Mouse (Mus musculus): ENCODE data around the gene Dnah5. TPM values are rescaled to one million over a fixed set of nuclear protein-coding genes. Genes with fewer than 3 reads are reported as not detected.

The Dnah5 gene
- polyA plus RNA-seq (2016; fragmentation: Nextera tagmentation; extraction: Ambion mirVana), result 0.02 and 0.04 TPM in 2 replicates

GRCm38 (mm10) chr15:28203111-28204075 lies at the start of gene Dnah5:
TSS of gene Dnah5 (plus strand) at chr15:28203752.
- no peaks in the 10 kb centered on the region for H3K4me1 ChIP-seq

GRCm38 (mm10) chr15:28154822-28155501 lies 48.6 kb upstream of the Dnah5 start:
- H3K4me3 ChIP-seq, result peak overlapping the region; percentile 54
- no peaks in the 10 kb centered on the region for H3K36me3 ChIP-seq (replicated peaks)
- H3K27me3 ChIP-seq (replicated peaks; ENCODE audit: low read depth, poor library complexity, severe bottlenecking), result peaks cover 31% of the 10 kb centered on the region
- H3K4me1 ChIP-seq, result peaks cover 26% of the 10 kb centered on the region
- WGBS, result 5% methylated on average over 27 of the region's 27 CpGs
- H3K27ac ChIP-seq (replicated peaks), result no peak overlapping the region; the same call in 1 of the 2 replicates
- no peaks in the 10 kb centered on the region for H3K9me3 ChIP-seq
- peak; percentile 75 for DNase-seq (ENCODE audit: low spot score)

More at GRCm38 (mm10) chr15:28203111-28204075, at the start of gene Dnah5:
- H3K36me3 ChIP-seq (replicated peaks), result no peaks in the 10 kb centered on the region
- no peak within 1 kb of the TSS for H3K4me3 ChIP-seq
- 78% methylated on average over 20 of the region's 20 CpGs for WGBS
- DNase-seq (ENCODE audit: low spot score), result no peak
- no peak within 1 kb of the TSS for H3K27ac ChIP-seq (replicated peaks)
- no peaks in the 10 kb centered on the region for H3K27me3 ChIP-seq (replicated peaks; ENCODE audit: low read depth, poor library complexity, severe bottlenecking)
- no peaks in the 10 kb centered on the region for H3K9me3 ChIP-seq

- H3K4me1 ChIP-seq, result peaks cover 26% of the 10 kb centered on the region
- peak; percentile 70 for DNase-seq (ENCODE audit: low spot score)
- no peaks in the 10 kb centered on the region for H3K36me3 ChIP-seq (replicated peaks)
- no peaks in the 10 kb centered on the region for H3K9me3 ChIP-seq
- 3% methylated on average over 19 of the region's 19 CpGs for WGBS
- H3K27me3 ChIP-seq (replicated peaks; ENCODE audit: low read depth, poor library complexity, severe bottlenecking), result peaks cover 38% of the 10 kb centered on the region
- peak overlapping the region; percentile 59 for H3K4me3 ChIP-seq
- H3K27ac ChIP-seq (replicated peaks), result peak overlapping the region; percentile 78
These were observed 44.6 kb upstream of the Dnah5 start for GRCm38 (mm10) chr15:28158771-28159489.

DNA sequence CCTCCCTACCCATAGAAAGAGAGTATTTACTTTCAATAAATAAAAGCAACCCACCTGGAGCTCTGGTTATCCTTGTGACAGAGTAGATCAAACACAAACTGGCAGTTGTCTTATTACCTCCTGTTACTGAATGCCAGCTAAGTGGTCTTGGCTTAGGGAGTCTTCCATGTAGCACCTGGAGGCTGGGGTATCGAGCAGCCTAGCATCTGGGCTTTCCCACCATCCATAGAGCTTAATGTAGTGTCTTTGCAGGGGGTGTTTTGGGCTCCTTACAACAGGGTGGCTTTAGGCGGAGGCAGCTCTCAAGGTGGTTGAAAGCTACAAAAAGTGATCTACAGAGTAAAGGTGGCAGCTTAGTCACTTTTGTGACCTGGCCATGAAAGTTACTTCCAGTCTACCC lies 41.3 kb upstream of the Dnah5 start:
- peaks cover 13% of the 10 kb centered on the region for H3K4me1 ChIP-seq
- no peaks in the 10 kb centered on the region for H3K36me3 ChIP-seq (replicated peaks)
- DNase-seq (ENCODE audit: low spot score), result no peak
- peaks cover 11% of the 10 kb centered on the region; the same call in 1 of the 2 replicates for H3K27me3 ChIP-seq (replicated peaks; ENCODE audit: low read depth, poor library complexity, severe bottlenecking)
- H3K4me3 ChIP-seq, result no peak overlapping the region
- no peak overlapping the region for H3K27ac ChIP-seq (replicated peaks)
- no peaks in the 10 kb centered on the region for H3K9me3 ChIP-seq
- WGBS, result 80% methylated on average over 2 of the region's 2 CpGs

GRCm38 (mm10) chr15:28165234-28165633 lies 38.3 kb upstream of the Dnah5 start:
- Histone ChIP-seq H3K9me3 (no peaks in the 10 kb centered on the region), H3K36me3 (replicated peaks) (no peaks in the 10 kb centered on the region), H3K27me3 (replicated peaks; ENCODE audit: low read depth, poor library complexity, severe bottlenecking) (peaks cover 6% of the 10 kb centered on the region; the same call in 1 of the 2 replicates), H3K27ac (replicated peaks) (no peak overlapping the region), H3K4me1 (no peaks in the 10 kb centered on the region), H3K4me3 (no peak overlapping the region)
- 91% methylated on average over 7 of the region's 7 CpGs for WGBS
- DNase-seq (ENCODE audit: low spot score), result no peak

GRCm38 (mm10) chr15:28166090-28166489 lies 37.5 kb upstream of the Dnah5 start:
- DNase-seq (ENCODE audit: low spot score), result no peak
- no peaks in the 10 kb centered on the region for H3K9me3 ChIP-seq
- H3K36me3 ChIP-seq (replicated peaks), result no peaks in the 10 kb centered on the region
- no peaks in the 10 kb centered on the region for H3K4me1 ChIP-seq
- 0 out of 2 replicates have a peak, but pooled peaks cover 1% of the 10 kb centered on the region for H3K27me3 ChIP-seq (replicated peaks; ENCODE audit: low read depth, poor library complexity, severe bottlenecking)
- WGBS, result 89% methylated on average over 6 of the region's 6 CpGs
- no peak overlapping the region for H3K27ac ChIP-seq (replicated peaks)
- H3K4me3 ChIP-seq, result no peak overlapping the region

DNA sequence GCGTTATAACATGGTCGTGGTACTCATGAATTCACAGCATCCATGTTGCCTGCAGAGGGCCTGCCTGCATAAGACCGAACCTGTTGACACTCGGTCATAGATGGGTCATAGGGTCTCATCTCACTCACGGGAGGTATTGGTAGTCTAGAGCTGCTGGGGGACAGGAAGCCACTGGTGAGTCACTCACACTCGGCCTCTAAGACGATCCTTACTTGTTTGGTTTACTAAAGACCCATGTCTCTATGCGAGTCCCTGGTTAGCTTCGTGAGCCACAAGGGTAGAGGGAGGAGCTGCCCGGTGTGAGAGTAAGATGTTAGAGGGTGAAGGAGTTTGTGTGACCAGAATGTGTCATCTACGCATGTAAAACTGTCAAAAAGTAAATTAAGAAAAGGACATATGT lies 24.6 kb upstream of the Dnah5 start:
- no peak for DNase-seq (ENCODE audit: low spot score)
- no peaks in the 10 kb centered on the region for H3K27me3 ChIP-seq (replicated peaks; ENCODE audit: low read depth, poor library complexity, severe bottlenecking)
- WGBS, result 91% methylated on average over 11 of the region's 11 CpGs
- H3K4me1 ChIP-seq, result peaks cover 4% of the 10 kb centered on the region; the same call in 1 of the 2 replicates
- no peaks in the 10 kb centered on the region for H3K9me3 ChIP-seq
- H3K4me3 ChIP-seq, result no peak overlapping the region
- no peaks in the 10 kb centered on the region for H3K36me3 ChIP-seq (replicated peaks)
- no peak overlapping the region for H3K27ac ChIP-seq (replicated peaks)

DNA sequence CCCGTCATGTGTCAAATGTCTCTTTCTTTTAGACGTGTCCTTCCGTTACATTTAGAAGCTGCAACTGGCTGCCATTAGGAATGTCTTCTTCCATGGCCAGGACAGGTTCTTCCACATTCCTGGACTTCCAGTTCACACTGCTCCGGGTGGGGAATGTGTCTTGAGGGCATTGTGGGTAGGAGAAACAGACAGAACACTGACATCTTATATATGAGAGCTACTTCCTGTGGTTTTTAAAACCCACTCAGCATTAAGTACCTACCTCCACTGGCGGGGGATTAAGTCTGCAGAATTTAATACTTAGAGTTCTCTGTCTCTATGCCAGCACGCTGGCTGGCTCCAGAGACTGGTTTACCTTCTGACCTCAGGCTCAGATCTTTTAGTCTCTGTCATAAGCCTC lies 24.0 kb upstream of the Dnah5 start:
- no peaks in the 10 kb centered on the region for H3K36me3 ChIP-seq (replicated peaks)
- no peaks in the 10 kb centered on the region for H3K9me3 ChIP-seq
- H3K27me3 ChIP-seq (replicated peaks; ENCODE audit: low read depth, poor library complexity, severe bottlenecking), result no peaks in the 10 kb centered on the region
- H3K27ac ChIP-seq (replicated peaks), result no peak overlapping the region
- no peak overlapping the region for H3K4me3 ChIP-seq
- H3K4me1 ChIP-seq, result peaks cover 4% of the 10 kb centered on the region; the same call in 1 of the 2 replicates
- WGBS, result 79% methylated on average over 6 of the region's 6 CpGs
- DNase-seq (ENCODE audit: low spot score), result peak; percentile 34

DNA sequence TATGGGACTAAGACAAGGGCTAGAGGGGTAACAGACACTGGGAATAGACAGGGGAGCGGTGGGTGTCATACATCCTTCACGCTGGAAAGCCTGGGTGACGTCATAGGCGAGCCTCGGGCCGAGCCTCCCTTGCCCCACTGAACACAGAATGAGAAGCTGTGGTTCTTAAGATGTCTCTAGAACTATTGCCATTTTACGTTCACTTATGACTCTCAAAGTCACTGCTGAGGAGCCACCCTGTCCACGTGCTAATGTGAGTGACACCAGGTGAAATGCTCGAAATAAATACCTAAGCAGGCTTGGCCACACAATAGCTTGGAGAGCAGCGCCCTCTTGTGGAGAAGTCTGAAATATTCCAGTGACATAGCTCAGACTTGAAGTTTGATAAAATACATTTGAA lies 21.7 kb upstream of the Dnah5 start:
- 19% methylated on average over 10 of the region's 10 CpGs for WGBS
- Histone ChIP-seq H3K27ac (replicated peaks) (no peak overlapping the region), H3K36me3 (replicated peaks) (no peaks in the 10 kb centered on the region), H3K27me3 (replicated peaks; ENCODE audit: low read depth, poor library complexity, severe bottlenecking) (no peaks in the 10 kb centered on the region), H3K9me3 (no peaks in the 10 kb centered on the region), H3K4me3 (peak overlapping the region; percentile 53), H3K4me1 (peaks cover 4% of the 10 kb centered on the region; the same call in 1 of the 2 replicates)
- DNase-seq (ENCODE audit: low spot score), result peak; percentile 75

DNA sequence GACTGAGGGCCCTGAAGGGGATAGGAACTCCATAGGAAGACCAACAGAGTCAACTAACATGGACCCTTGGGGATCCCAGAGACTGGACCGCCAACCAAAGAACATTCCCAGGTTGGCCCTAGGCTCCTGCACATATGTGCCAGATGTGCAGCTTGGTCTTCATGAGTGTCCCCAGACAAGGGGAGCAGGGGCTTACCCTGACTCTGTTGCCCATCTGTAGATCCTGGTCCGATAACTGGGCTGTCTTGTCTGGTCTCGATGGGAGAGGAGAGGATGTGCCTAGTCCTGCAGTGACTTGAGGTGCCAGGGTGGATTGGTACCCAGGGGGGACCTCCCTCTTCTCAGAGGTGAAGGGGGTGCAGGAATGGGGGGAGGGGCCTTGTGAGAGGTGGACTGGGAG lies 21.0 kb upstream of the Dnah5 start:
- Histone ChIP-seq H3K9me3 (no peaks in the 10 kb centered on the region), H3K36me3 (replicated peaks) (no peaks in the 10 kb centered on the region), H3K27ac (replicated peaks) (no peak overlapping the region), H3K27me3 (replicated peaks; ENCODE audit: low read depth, poor library complexity, severe bottlenecking) (no peaks in the 10 kb centered on the region), H3K4me1 (peaks cover 4% of the 10 kb centered on the region; the same call in 1 of the 2 replicates), H3K4me3 (no peak overlapping the region)
- WGBS, result 64% methylated on average over 3 of the region's 3 CpGs
- DNase-seq (ENCODE audit: low spot score), result no peak

- peak; percentile 84 for DNase-seq (ENCODE audit: low spot score)
- no peaks in the 10 kb centered on the region for H3K36me3 ChIP-seq (replicated peaks)
- WGBS, result 25% methylated on average over 22 of the region's 22 CpGs
These were observed 15.8 kb upstream of the Dnah5 start for GRCm38 (mm10) chr15:28187472-28188360.

More at GRCm38 (mm10) chr15:28187472-28188360, 15.8 kb upstream of the Dnah5 start:
- Histone ChIP-seq H3K27me3 (replicated peaks; ENCODE audit: low read depth, poor library complexity, severe bottlenecking) (no peaks in the 10 kb centered on the region), H3K27ac (replicated peaks) (no peak overlapping the region), H3K9me3 (no peaks in the 10 kb centered on the region), H3K4me3 (no peak overlapping the region), H3K4me1 (no peaks in the 10 kb centered on the region)
